Mouse (Mus musculus) megakaryocyte progenitor cell, adult 5-6 weeks (primary cell): Measurements from ENCODE around the gene Prkar1b. TPM values are rescaled to one million over a fixed set of nuclear protein-coding genes. Genes with fewer than 3 reads are reported as not detected.

Experiments used
- ATAC-seq: replicated peaks from 2 replicates; pipeline ENCODE4 v1.8.0; 2016; ENCODE audit warnings: mild to moderate bottlenecking, moderate TSS enrichment, inconsistent platforms; ENCODE audit not compliant: poor library complexity
- total RNA-seq, 2 experiments: library from RNA; stranded (forward) in 1 of 2; stranded (reverse) in 1 of 2; fragments of 157-497, 149-512 nt in 1 of 2; fragments of 200-1000 nt in 1 of 2; gene quantifications; 2 replicates each; pipeline versions ENCODE4 v1.2.3 to v1.2.4; 2015 to 2017

Prkar1b gene
- total RNA-seq, 2 experiments from 2014 or later: 0.21 to 0.81 TPM

DNA sequence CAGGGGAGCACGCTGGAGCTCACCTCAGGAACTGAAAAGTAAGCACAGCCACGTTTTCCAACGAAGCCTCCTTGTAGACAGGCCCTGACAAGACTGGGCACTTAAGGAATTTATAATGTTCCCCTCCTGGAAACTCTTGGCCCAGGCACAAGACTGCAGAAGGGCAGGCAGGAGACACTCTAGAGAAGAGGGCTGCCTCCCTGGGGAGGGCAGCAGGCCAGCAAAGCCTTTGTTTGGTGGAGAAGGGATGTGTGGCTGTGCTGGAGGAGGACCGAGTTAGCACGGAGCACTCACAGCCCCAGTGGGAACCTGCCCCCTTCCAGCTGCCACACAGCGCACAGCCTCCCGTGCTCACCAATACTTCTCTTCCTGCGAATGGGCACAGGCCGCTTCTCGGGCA is 161.8 kb downstream of the Prkar1b start:
- no peak for ATAC-seq

DNA sequence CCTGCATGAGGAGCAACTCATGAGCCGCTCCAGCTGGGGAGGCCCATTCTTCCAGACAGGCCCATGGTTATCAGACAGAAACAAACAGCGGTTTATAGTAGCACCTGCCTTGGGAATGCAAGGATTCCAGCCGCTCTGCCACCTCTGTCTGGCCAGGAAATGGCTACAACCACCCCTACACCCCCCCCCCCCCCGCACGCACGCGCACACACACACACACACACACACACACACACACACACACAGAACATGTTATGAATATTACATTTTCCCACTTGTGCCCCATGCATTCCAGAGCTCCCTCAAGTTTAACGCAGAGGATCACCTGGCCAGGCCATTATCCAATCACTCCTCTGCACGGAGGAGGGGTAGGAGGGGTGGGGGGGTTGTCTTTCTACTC is 167.9 kb downstream of the Prkar1b start:
- no peak for ATAC-seq

DNA sequence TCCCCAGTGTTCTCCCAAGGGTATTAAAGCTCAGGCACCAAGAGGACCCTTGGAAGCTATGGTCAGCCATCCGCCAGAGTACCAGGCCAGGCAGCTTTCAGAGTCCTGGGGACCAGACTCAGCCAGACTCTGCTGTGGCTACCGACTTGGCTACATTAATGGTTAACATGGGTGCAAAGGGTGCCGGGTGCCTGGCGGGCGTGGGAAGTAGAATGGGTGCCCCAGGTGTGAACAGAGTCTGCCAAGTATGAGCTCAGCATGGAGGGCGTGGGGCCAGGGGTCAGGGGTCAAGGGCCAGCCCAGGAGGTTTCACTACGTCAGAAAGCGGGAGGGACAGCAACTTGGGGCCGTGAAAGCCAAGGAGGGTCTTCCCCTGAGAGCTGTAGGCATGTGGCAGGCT is 169.2 kb downstream of the Prkar1b start:
- no peak for ATAC-seq

DNA sequence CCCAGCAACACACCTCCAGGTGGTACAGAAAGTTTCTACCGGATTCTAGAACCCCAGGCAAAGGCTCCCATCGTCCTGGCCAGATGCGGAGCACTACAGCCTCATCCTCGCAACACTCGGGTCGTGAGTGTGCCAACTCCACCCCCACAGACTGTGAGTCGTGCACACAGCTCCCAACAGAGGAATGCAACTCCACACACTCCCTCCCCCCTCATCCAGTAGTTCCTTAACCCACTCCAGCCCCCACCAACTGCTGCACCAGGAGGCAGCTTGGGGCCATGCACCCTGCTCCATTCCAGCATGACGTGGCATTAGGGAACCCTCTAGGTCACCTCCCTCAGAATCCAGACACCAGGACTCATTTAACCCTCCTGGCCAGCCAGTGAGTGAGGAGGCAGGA is 170.0 kb downstream of the Prkar1b start:
- no peak for ATAC-seq

DNA sequence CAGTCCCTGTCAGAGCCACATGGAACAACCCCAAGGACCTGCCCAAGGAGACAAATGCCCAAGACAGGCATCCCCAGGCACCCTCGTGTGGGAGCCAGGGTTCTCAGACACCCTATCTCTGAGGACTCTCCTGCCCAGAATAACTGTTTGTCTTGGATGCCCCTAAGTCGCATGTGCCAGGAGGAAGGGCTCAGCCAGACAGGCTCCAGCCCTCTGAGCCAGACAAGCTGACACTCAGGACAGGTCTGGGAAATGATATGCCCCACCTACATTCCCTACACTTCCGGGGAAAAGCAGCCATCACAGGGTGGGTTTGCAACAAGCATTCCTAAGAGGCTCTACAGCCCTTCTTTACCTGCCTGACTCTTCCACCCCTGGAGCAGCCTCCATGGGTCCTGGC is 172.0 kb downstream of the Prkar1b start:
- ATAC-seq: no peak

DNA sequence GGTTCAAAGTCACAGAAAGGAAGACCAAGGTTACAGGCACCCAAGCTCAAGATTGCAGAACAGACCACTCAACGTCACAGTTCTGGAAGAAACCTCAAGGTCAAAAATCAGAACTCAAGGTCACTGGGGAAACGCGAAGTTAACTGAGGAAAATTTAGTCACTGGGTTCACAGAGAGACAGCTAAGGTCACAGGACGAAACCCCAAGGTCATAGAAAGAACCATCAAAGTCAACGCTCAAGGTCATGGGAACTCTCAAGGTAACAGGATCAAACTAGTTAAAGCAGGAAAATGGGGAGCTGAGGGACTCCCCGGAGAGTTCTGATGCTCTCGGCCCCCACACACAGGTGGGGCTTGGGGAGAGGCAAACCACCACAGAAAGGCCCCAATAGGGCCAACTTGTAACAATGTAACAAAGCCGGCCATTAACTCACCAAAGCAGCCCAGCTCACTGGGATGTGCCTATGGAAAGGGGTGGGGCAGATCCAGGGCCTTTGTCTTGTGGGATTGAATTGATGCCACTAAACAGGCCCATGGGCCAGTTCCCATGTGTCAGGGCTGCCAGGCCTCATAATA is 174.8 kb downstream of the Prkar1b start:
- ATAC-seq: no peak

DNA sequence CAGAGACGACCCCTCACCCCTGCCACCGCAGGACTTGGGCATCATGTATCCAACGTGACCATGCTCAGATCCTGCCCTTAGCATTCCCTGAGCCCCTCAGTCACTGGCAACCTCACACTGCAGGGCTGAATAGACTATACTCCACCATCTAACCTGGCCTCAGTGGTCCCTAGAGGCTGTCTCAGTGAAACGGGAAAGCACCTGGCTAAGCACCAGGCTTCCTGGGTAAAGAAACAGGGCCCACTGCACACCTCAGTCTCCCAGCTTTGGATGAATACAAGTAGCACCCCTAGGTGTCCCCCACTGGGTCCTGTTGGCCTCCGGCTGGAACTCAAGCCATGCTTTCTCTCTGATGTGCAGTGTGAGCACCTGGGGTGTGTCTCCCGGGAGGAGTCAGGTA is 176.3 kb downstream of the Prkar1b start:
- no peak for ATAC-seq

DNA sequence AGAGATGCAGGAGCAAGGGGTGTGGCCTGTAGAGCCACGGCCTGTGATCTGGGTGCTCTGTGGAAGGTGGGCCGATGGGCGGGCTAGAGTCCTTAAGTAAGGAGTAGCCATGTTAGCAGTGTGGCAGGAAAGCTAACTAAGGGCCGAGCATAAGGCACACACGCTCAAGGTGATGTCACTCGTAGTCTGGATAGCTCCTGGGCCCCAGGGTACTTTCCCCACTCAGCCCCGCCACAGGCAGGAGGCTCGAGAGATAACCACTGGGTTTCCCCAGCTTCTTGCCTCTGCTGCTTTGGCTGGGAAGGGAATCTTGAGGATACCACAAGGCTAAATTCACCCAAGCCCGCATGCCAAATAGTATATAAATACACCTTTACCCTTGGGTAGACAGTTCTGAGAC is 178.4 kb downstream of the Prkar1b start:
- no peak for ATAC-seq

DNA sequence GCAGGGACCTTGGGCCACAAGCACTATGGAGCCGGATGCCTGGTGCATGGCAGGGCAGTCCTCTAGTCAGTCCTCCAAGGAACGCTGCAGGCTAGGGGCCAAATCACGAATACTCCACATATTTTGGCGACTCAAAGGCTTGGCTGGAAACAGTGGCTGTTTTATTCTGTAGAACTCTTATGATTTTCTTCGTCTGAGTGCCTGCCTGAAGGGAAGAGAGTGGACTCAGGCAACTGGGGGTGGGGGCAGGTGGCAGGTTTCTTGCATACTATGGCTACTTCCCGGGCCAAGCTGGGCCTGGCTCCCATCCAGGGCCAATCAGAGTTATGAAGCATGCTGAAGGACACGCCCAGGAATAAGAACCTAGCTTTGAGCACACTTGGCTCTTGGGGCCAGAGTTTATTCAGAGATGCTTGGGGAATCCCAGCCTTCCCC is 179.7 kb downstream of the Prkar1b start:
- ATAC-seq: no peak

Other genes starting within 250 kb of the Prkar1b start
- gene Pdgfa, start 152.6 kb downstream of the Prkar1b start, total RNA-seq (2015): 0.25 and 0.71 TPM in 2 replicates
- gene Pdgfa, start 152.6 kb downstream of the Prkar1b start, total RNA-seq (2017): 1.3 TPM in 1 of 2 replicates, not detected in the other
- gene Dnaaf5, start 222 bp upstream of the Prkar1b start, total RNA-seq (2015): 11.6 and 15.8 TPM in 2 replicates
- 8.1 and 9.3 TPM in 2 replicates for gene Dnaaf5, start 222 bp upstream of the Prkar1b start, total RNA-seq (2017)
- gene Sun1, start 50.6 kb upstream of the Prkar1b start, total RNA-seq (2015): 18.8 and 21.5 TPM in 2 replicates
- 37.2 and 37.4 TPM in 2 replicates for gene Sun1, start 50.6 kb upstream of the Prkar1b start, total RNA-seq (2017)
- gene Get4, start 102.3 kb upstream of the Prkar1b start, total RNA-seq (2015): 23.0 and 39.2 TPM in 2 replicates
- 17.4 and 27.4 TPM in 2 replicates for gene Get4, start 102.3 kb upstream of the Prkar1b start, total RNA-seq (2017)
- 23.8 and 27.4 TPM in 2 replicates for gene Adap1, start 175.6 kb upstream of the Prkar1b start, total RNA-seq (2015)
- 29.9 and 47.0 TPM in 2 replicates for gene Adap1, start 175.6 kb upstream of the Prkar1b start, total RNA-seq (2017)
- 30.3 and 32.1 TPM in 2 replicates for gene Cox19, start 201.4 kb upstream of the Prkar1b start, total RNA-seq (2015)
- 27.1 and 29.3 TPM in 2 replicates for gene Cox19, start 201.4 kb upstream of the Prkar1b start, total RNA-seq (2017)
- gene Cyp2w1, start 202.6 kb upstream of the Prkar1b start, total RNA-seq (2015): not detected in 2 replicates
- gene Cyp2w1, start 202.6 kb upstream of the Prkar1b start, total RNA-seq (2017): not detected in 2 replicates
- gene Gpr146, start 227.7 kb upstream of the Prkar1b start, total RNA-seq (2015): 6.0 and 6.3 TPM in 2 replicates
- 5.7 and 6.7 TPM in 2 replicates for gene Gpr146, start 227.7 kb upstream of the Prkar1b start, total RNA-seq (2017)